Mouse (Mus musculus) ovary, postnatal 36 days (tissue): ENCODE measurements around the gene Fermt2.

Experiments
- DNase-seq: peaks from one replicate; pipeline ENCODE4 v3.0.0; 2022; ENCODE audit warnings: low spot score, mixed read lengths

Gene Fermt2

GRCm38 (mm10) chr14:45434220-45434619, 95.7 kb downstream of the Fermt2 start:
- no peak for DNase-seq

DNA sequence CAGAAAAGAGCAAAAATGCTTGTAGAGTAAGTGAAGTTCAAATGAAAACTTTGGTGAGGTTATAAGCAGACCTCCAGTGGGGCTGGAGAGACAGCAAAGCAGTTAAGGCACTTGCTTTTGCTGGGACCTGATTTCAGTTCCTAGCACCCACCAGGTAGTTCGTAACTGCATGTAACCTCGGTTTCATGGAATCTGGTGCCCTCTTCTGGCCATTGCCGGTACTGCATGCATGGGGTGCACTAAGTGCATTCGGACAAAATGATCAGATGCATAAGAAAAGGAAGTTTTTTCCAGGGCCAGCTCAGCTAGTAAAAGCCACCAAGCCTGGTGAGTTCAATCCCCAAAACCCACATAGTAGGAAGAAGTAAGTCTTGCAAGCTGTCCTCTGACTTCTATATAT, 97.9 kb downstream of the Fermt2 start:
- no peak for DNase-seq

DNA sequence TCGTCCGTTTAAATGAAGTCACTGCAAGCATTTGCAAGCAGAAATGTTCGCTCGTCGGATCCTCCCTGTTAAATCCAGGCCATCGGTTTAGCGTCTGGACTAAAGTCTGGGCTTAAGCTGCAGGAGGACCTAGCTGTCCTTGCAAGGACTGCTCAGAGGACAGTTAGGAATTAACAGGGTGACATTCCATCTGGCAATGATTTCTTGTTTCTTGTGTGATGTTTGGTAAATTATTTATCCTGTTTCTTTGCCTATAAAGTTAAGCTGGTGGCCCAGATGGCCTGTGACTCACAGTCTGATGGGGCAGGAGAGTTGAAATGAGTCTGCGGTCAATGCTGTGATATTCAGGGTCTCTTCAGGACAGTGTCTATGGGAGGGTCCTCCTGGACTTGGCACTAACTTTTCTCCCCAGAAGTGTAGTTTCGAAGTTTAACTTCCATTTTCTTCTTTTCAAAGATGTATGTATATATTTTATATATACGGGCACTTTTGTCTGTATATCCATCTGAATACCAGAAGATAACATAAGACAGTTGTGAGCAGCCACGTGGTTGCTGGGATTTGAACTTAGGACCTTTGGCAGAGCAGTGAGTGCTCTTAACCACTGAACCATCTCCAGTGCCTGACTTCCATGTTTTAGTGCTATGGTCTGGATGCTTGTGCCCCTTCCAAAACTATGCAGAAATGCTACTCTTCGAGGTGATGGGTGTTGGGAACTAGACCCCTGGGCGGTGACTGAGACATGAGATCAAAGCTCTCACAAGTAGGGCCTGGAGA, 99.7 kb downstream of the Fermt2 start:
- no peak for DNase-seq

DNA sequence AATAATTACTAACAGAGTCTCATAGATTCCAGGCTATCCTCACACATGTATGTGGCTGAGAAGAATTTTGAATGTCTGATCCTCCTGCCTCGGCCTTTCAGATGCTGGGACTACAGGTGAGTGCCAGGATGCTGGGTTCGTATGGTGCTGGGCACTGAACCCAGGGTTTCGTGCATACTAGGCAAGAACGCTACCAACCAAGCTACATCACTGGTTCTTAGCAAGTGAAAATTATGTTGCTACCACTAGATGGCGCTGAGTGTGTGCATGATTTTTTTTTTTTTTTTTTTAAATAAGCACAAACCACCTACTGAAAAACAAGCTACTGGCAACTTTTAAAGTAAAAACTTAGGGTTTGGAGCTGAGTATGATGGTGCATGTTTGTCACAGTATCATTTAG, 106.7 kb downstream of the Fermt2 start:
- no peak for DNase-seq

- DNase-seq = peak; percentile 29
Measured at GRCm38 (mm10) chr14:45422371-45422770, 107.5 kb downstream of the Fermt2 start.

- DNase-seq = no peak
Measured at GRCm38 (mm10) chr14:45419323-45419722, 110.6 kb downstream of the Fermt2 start.

DNA sequence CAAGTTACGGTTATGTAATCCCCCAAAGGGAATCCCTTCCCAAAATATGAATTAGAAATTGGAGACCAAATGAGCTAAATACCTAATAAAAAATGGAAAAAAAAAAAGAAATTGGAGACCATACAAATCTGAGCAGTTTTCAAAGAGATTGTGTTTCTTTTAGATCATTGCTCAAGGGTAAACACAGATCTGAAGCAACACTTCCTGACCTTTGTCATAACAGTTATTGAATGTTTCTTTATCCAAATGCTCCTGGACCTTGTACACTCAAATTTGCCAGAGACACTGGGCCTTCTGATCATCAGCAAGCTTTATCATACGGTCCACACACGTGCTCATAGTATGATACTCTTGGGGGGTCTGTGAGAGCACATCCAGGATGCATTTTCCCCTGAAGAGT, 111.4 kb downstream of the Fermt2 start:
- DNase-seq = no peak

DNA sequence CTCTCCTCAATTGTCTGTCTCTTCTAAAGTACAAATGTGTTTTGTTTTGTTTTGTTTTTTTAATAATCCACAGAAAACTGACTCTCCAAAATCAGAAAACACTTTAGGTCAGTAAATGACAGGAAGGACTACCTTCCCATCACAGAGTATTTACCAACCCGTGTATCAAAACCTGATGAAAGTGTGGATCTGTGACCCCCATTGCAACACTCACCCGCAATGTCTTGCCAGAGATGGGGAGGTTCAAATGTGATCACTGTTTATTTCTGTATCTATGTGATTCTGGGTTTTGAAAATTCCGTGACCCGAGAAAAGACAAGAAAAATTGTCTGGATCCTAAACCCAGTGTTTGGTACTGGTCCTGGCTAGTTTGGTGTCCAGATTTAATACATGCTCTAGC, 113.7 kb downstream of the Fermt2 start:
- DNase-seq = no peak
